Mouse (Mus musculus) hindbrain, embryonic 16.5 days (tissue): ENCODE results near the gene Anxa3. TPM values are rescaled to one million over a fixed set of nuclear protein-coding genes. Genes with fewer than 3 reads are reported as not detected.

Source experiments
- ATAC-seq: fragments of 200-750 bp; cut with Nextera tagmentation; 2 replicates; pipeline ENCODE4 v1.8.0; 2017; ENCODE audit warnings: moderate TSS enrichment, moderate library complexity
- H3K27ac ChIP-seq: fragments of 300-500 bp; sonication (generic); 2 replicates; pipeline ENCODE4 v1.5.1; 2014; ENCODE audit warnings: low read depth, mild to moderate bottlenecking, control low read depth, low read length, moderate library complexity
- H3K27me3 ChIP-seq: fragments of 300-500 bp; sonication (generic); replicated peaks from 2 replicates; pipeline ENCODE4 v1.6.1; 2014; ENCODE audit warnings: low read length; ENCODE audit not compliant: control insufficient read depth, insufficient read depth
- H3K36me3 ChIP-seq: fragments of 300-500 bp; sonication (generic); 2 replicates; pipeline ENCODE4 v1.6.1; 2014; ENCODE audit warnings: mild to moderate bottlenecking, low read length, moderate library complexity, mixed read lengths; ENCODE audit not compliant: control insufficient read depth, insufficient read depth
- H3K4me1 ChIP-seq: fragments of 300-500 bp; sonication (generic); 2 replicates; pipeline ENCODE4 v1.6.1; 2014; ENCODE audit warnings: low read depth, low read length; ENCODE audit not compliant: control insufficient read depth, insufficient read depth
- H3K4me2 ChIP-seq: fragments of 300-500 bp; sonication (generic); 2 replicates; pipeline ENCODE4 v1.6.1; 2014; ENCODE audit warnings: mild to moderate bottlenecking, low read length, control low read depth, moderate library complexity
- H3K4me3 ChIP-seq: fragments of 300-500 bp; sonication (generic); 2 replicates; pipeline ENCODE4 v1.5.1; 2014; ENCODE audit warnings: mild to moderate bottlenecking, low read length, control low read depth, moderate library complexity
- H3K9ac ChIP-seq: fragments of 300-500 bp; sonication (generic); 2 replicates; pipeline ENCODE4 v1.6.1; 2014; ENCODE audit warnings: low read depth, mild to moderate bottlenecking, control low read depth, low read length, moderate library complexity
- H3K9me3 ChIP-seq: fragments of 300-500 bp; sonication (generic); 2 replicates; pipeline ENCODE4 v1.6.1; 2014; ENCODE audit warnings: mild to moderate bottlenecking, low read length, moderate library complexity; ENCODE audit not compliant: control insufficient read depth
- WGBS: fragments of 180-500 bp; shearing (Covaris S2); extraction: QIAGEN DNeasy Blood & Tissue Kit; methylation state at CpG from one replicate; pipeline ENCODE4 v1.1.7; 2014; 5-methylcytosine and 5-hydroxymethylcytosine counted together
- polyA plus RNA-seq: library from polyadenylated mRNA; unstranded; fragments of >200 nt; fragmentation: Nextera tagmentation; extraction: Ambion mirVana; gene quantifications from 2 replicates; pipeline ENCODE4 v1.2.1, GENCODE M21; 2015

The Anxa3 gene
- polyA plus RNA-seq, 1 experiment from 2014 or later: 30.4 TPM

- Histone ChIP-seq H3K27ac (no peak overlapping the region), H3K4me3 (no peak overlapping the region), H3K9me3 (no peaks in the 10 kb centered on the region), H3K9ac (no peak overlapping the region), H3K4me1 (no peaks in the 10 kb centered on the region), H3K4me2 (no peak overlapping the region), H3K36me3 (no peaks in the 10 kb centered on the region), H3K27me3 (no peaks in the 10 kb centered on the region)
- ATAC-seq: peak; percentile 98
- WGBS: 58% methylated on average over 5 of the region's 5 CpGs
Observed at GRCm38 (mm10) chr5:96890367-96890766, 97.2 kb downstream of the Anxa3 start.

Other genes starting within 250 kb of the Anxa3 start
- 7.8 and 8.9 TPM in 2 replicates for gene Bmp2k, start 204.3 kb downstream of the Anxa3 start, polyA plus RNA-seq